Mouse (Mus musculus): ENCODE results near the gene Slc25a45.
A peak's percentile ranks its signal among the peaks of the same experiment; 100 is the strongest.

Slc25a45 gene

DNA sequence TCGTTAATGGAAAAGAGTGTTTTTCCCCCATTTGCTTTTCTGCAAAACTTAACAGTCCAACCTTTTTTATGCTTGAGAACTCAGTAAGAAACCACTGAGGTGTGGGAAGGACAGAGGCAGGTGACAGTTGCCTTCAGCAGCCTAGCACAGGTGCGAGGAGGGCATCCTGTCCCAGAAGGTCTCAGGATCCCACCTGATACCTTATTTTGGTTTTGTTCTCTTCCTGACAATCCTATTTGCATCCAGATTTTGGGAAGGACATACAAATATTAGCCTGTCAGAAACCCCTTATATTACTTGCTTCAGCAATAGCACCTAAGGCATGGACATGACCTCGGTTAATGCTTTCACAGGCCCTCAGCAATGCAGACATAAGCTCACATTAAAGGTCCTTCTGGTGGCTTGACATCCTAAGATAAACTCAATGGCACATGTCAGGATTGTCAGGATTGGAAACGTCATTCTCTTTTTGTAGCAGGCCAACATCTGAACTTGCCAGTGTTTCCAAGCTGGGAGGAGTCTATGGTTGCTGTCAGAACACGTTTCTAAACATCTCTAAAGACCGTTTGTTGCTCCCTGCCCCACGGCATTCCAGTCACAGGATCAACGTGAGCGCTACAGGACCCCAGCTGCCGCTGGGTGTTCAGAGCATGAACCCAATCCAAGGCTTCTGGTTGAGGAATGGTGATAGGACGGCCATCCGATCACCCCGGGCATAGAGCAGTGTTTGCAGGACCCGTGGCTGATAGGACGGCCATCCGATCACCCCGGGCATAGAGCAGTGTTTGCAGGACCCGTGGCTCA lies 37.3 kb upstream of the Slc25a45 start:
- DNase-seq (ENCODE audit: low spot score in 2 of 2), result peak in 1 of 2 experiments; percentile 37

DNA sequence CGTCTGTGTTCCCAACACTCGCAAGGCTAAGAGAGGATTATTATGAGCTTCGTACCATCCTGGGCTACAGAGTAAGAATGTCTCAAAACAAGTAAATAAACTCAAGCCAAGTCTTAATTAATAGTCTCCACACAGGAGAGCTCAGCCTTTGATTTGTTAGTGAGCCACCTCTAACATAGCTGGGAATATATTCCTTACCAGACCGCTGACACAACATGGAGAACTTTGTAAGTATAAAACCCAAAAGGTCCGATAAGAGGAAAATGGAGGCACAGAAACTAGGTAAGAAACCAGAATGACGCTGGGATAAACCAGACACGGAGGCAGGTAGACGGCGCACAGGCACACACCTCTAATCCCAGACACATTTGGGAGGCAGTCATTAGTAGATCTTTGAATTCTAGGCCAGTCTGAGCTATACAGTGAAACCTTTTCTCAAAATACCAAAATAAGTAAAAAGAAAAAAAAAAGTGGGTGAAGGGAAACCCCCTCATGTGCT lies 36.7 kb upstream of the Slc25a45 start:
- DNase-seq (ENCODE audit: low spot score in 2 of 2), result peak in 1 of 2 experiments; percentile 27

DNA sequence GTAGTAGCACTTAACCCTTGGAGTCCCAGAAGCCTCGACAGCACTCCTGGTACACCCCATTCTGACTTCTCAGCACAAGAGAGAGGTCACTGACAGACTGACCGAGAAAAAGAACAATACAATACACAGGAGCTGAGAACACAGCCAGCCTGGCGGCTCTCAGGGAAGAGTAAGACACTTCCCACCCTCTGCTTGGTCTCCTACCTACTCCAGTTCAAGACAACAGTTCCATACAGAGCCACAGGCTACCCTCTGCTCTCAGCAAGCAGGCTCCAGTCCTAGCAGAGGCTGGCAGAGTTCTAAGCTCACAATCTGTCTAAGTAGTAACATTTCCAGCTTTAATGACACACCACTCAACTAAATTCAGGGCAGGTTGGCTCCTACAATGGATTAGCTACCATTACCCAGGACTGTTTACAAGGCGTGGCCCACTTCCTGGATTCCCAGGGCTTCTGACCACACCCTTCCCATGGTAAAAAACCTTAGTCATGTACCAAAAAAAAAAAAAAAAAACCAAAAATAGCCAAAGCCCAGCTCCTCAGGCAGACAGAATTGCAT lies 36.1 kb upstream of the Slc25a45 start:
- DNase-seq (ENCODE audit: low spot score in 2 of 2), result peak; percentile 55 to 61

DNA sequence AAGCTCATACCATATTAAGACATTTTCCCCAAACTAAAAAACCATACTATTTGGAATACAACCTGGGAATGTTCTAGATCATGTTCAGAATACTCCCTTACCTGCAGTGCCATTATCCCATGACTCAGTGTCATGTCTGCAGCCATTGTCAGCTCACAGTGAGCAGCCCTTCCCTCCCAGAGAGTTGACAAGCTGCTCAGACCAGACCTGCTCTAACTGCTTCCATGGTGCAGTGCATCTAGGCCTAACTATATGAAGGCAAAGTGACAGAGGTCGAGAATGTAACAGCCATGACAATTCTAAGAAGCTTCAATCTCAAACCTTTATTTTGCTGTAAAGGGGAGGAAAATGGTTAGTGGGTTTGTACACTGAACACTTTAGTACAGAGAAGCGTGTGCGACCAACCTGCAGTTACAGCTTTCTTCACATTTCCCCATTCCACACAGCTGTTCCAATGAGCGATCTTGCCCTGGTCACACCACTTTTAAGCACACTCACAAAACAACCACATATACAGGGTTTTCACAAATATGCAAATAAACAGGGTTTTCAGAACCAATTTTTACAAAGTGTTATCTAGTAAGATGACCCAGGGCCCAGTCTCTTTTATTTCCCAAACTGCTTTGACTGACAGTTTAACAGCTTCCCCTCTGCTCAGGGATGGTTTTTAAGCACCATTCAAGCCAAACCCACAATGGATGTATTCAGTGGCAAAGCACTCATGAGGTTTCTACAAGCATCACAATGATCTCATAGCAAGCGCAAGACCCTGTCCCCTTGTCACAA lies 35.4 kb upstream of the Slc25a45 start:
- DNase-seq (ENCODE audit: low spot score in 2 of 2), result peak; percentile 49 to 50

DNA sequence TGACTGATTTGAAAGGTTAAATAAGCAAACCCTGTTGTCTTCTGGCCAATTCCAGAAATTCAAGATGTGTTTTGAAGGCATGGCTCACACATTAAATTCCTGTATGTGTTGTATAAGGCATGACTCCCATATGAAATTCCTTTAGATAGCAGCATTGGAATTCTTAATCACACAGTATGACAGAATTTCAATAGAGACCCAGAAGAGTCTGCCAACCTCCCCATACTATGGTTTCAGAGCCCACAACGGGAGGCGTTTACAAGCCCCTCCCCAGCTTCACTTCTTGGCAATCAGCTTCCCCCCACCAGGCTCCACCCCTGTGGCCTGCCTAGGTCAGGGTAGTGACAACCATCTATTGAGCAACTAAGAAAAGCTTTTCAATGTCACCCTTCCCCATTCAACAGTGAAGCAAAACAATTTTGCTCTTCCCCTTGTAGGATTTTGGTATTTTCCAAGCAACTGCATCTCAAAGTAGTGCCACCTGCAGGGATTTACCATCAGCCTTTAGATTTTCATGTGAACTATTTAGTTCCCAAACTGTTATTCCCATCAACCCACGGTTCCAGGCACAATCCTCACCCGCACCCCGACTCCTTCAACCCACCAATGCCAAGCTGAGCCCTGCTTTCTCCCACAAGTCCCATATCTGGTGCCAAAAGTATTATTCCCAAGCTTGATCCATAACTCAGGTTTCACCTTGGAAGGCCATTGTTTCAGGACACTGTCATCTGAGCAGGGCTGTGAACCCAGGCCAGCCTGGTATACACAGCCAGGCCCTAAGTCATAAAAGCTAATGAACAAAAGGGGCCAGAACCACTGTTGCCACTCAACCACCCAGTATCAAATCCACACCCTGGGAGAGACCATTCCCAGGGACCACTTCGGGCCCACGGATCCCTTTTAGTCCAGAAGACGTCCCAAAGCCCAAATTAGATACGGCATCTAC lies 34.5 kb upstream of the Slc25a45 start:
- peak; percentile 46 to 58 for DNase-seq (ENCODE audit: low spot score in 2 of 2)

DNA sequence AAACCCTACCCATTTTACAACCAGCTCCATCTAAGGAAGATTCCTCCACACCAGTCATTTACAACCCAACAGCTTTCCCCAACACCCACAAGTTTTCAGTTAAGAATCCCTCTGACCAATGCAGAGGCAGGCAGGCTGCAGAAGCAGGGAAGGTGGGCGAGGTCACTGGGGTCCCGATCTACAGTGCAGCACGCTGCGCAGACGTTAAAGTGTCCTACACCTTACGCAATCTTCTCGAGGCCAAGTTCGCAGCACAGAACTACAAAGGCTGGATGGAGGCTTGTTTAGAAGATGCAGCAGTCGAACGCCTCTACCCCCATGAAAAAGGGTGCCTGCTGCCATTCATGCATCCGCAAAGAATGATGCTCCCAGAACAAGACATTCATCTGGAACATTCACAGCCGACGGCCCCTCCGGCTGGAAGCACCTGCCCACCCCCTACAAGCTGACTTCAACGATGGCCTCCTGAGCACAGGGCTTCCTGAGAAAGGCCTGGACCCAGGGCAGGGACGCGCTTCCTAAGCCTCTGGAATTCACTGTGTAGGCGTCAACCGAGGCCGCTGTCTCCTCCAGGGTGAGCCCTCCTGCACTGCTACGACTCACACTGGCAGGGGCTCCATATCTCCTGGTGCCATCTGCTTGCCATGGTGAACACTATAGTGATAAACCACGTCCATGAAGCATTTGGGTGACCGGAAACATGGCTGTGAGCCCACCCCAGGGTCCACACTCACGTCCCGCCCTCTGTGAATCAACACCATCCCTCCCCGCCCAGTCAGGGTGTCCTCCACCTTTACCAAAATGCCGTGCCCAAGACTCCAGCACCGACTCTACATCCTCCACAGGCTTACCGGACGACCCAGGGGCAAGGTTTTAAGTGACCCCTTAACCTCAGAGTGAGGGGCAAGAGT lies 33.6 kb upstream of the Slc25a45 start:
- DNase-seq (ENCODE audit: low spot score in 2 of 2), result peak; percentile 33 to 44

DNA sequence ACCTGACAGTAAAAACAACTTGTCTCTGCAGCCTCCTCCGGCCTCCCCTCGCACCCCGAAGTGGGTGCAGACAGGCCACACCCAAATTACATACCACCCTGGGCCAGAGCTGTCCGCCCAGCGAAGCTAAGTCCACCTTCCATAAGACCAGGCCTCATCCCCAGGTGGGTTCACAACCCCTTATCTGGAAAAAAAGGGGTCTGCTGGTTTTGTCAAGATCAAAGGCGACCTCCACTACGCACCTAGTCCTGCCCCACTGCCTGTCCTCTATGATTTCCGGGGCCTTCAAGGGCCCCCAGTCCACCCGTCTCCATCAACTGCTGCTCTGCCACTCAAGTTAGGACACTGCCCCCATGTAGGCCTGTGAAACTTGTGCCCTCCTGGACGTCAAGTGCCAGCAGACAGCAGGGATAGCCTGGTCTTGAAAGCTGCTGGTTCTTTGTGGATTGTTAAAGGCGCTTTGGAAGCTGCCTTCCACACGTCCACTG lies 32.7 kb upstream of the Slc25a45 start:
- DNase-seq (ENCODE audit: low spot score in 2 of 2), result no peak

DNA sequence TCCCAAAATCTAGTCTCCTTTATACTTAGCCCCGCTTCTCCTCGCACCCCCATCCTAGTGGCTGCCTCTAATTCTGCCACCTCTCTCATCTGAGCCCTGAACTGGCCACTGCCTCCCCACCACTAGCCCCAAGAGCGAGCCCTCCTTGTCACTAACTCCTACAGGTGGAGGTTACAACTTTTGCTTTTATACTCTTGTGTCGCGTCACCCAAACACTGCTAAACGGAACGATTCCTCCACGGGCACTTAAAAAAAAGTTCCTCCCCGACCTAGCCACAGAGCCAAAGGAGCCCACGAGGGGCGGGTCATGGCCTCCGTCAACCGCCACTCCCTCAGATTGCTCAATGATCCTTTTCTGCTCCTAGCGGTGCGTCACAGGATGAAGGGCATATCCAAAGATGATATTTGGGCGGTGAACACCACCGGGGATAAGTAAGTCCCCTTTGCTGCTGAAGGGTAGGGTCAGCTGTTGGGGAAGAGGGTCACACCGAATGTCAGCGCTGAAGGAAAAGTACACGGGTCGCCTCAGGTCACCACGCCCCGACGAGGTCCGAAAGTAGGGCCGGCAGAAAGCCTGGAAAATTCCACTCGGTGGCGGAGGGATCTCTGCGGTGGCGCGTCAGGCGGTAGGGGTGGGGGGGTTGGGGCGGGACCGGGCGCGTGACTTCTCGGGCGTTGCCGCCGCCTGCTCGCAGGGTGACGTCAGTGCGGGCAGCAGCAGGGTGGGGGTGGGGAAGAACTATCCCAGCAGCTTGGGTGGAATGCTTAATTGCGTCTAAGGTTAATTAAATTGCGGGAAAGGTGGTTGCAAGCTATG lies 32.1 kb upstream of the Slc25a45 start:
- peak; percentile 97 for DNase-seq (ENCODE audit: low spot score in 2 of 2)

DNA sequence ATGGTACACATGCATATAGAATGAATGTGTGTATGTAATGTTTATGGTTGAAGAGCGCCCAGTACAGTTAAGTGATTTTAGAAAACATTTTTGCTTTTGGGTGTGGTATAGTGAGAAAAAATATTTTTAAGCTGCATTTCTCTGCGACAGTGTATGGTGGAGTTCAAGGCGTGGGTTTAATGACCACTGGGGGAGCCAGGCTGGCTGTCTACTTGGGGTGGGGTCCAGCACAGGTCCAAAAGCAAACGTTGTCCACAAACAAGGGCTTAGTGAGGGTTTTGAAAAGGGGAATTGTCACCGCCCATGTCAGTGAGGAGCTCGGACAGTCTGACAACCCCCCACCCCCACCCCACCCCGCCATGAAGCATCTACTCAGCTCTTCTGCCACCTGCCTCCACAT lies 31.5 kb upstream of the Slc25a45 start:
- DNase-seq (ENCODE audit: low spot score in 2 of 2), result peak; percentile 71 to 75

DNA sequence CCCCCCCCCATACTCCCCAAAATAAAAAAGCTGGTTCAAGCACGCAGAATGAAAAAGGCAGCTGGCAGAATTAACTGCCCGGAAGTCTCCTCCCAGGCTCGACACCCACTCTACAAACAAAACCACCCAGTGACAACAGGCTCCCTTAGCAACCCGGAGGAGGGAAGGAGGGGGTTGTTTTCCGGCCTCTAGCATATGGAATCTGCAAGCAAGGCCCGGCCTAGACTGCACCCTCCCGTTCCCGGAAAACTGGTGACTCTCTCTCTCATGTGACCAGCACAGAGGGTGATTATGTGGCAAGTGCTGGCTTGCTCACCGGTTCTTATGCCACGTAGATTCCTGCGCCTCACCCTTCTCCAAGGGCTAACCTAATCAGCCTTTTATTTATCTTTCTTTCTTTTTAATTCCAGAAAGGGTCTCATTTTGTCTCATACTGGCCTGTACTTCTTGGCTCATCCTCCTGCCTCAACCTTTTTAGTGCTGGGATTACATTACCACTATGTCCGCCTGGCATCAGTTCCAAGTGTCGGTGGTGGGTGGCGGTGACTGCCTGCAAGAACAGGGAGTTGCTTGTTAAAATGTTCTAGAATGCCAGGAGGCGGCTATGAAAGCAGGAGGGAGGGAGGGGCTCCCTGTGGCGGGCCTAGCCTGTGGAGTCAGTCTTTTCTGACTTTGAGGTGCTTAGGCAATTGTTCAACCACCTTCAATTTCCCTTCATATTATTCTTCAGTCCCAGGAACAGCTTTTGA lies 30.9 kb upstream of the Slc25a45 start:
- peak; percentile 78 to 85 for DNase-seq (ENCODE audit: low spot score in 2 of 2)

DNA sequence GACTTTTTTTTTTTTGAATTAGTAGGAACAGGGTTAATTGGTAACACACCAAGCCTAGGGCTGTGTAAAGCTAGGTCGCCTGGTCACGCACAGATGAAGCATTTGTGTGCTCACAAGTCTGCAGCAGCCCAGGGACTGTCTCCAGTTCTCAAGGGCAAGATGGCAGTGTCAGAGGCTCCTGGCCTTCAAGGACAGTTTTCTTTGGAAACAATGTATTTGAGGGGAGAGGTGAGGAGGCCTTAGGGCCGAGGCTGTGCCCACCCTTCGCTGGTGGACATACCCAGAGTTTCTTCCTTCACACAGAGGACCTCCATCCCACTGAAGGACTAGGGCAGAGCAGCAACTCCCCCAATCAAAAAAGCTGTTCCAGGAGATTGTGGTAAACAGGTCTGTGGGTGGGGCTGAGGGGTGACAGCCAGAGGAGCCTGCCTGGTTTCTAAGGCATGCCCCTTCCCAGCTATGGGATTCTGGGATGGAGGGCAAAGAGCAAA lies 30.3 kb upstream of the Slc25a45 start:
- DNase-seq (ENCODE audit: low spot score in 2 of 2), result no peak

DNA sequence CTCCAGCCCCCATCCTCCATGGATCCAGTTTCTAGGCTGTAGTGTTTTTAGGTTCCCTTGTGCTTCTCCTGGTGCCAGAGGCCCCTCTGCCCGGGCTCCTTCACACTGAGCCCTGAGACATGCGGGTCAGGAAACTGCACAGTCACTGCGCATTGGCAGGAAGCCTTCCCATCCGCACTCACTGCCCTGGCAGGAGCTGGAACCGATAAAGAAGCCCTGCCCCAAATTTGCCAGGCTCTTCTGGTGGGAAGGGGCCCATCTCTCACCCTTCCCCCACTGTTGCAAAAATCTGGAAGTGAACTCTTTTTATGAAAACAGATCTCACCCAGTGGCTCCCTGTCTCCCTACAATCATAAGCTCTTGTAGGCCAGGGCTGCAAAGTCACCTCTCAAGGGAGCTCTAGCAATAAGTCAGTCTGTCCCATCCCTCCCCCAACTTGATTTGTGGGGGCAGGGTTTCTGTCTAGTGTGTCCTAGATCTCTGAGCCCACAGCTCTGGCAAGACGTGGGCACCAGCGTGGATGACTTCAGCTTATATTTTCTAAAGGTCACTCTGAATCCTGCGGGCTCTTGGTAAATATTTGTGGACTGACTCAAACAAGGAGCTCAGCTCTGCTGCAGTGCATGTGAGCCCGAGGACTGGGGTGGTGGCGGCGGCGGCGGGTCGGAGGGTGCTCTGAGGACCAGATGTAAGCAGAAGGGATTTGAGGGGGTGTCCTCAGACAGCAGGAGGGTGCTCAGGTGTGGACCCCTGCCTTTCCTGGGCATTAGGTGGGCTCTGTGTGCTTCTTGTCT lies 29.4 kb upstream of the Slc25a45 start:
- DNase-seq (ENCODE audit: low spot score in 2 of 2), result no peak

DNA sequence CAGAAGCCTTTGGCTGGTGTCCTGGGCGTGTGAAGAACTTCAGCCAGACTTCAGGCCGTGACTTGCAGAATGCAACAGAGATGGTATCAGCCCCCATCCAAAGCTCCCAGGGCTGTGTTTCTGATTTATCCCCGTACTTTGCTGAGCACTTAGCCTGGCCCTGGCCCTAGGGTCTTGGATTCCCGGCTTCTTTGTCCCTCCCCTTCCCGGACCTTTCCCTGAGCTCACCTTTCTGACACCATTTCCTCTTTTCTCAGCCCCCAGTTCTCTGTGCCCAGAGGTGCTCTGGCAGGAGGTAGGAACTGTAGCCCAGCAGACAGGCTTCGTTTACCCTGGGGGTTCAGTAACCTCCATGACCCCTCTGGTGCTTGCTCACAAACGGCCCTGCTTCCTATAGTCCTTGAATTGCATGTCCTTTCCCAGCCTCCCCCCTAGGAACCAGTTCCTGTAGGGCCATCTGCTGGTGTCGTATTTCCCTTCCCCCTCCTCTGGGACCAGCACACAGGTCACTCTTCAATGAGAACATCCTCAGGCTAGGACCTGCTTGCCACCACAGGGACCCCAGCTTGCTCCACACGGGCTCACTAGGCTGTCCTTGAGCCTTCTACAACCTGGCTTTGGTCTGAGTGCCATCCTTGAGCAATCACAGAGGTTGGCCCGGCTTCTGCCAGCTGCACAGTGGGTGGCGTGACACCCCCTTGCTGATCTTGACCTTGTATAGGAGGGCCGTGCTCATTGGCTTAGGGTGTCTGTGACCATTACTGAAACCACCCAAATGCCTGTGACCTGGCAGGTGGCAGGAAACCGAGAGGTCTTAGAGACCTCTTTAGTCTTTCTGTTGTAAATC lies 28.6 kb upstream of the Slc25a45 start:
- peak in 1 of 2 experiments; percentile 55 for DNase-seq (ENCODE audit: low spot score in 2 of 2)

DNA sequence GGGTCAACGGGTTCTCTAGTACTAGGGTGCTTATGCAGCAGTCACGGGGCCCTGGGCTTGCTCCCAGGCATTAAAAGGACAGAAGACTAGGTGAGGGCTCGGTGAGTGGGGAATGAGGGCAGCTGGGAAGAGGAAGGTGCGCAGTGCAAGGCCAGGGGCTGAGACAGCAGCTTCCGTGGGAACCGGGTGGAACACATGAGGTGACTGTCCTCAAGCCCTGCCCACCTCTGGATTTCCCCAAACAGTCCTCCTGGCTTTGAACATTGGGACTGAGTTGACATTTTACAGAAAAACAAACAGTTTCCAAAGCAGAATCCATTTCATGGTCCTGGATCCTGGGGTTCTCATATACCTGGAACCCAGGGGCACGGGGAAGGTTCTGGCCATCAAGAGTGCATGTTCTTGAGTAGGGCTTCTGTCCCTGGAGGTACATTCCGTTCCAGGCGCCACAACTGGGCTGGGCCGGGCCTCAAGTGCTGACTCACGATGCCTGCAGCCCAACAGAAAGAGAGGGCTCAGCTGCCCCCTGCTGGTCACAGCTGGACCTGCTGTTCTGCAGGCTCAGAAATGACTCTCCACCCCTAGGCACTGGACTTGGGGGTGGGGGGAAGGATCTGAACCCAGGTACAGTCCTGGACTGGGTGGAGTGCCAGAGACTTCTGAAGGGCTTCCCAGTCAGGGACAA lies 27.6 kb upstream of the Slc25a45 start:
- DNase-seq (ENCODE audit: low spot score in 2 of 2), result peak; percentile 89 to 93

DNA sequence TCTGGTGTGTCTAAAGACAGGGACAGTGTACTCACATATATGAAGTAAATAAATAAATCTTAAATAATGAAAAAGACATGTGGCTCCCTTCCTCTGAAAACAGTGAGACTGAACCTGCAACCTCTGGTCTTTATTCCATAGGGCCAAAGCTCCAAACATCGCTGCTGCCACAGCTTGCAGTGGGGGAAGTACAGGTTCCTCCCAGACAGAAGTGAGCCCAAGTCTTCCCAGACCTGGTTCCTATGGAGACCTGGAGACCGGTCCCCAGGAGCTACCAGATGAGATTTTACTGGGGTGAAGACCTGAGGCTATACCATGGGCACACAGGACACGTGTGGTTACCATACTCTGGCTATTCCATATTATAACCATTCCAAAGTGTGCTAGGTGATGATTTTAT lies 26.7 kb upstream of the Slc25a45 start:
- no peak for DNase-seq (ENCODE audit: low spot score in 2 of 2)

DNA sequence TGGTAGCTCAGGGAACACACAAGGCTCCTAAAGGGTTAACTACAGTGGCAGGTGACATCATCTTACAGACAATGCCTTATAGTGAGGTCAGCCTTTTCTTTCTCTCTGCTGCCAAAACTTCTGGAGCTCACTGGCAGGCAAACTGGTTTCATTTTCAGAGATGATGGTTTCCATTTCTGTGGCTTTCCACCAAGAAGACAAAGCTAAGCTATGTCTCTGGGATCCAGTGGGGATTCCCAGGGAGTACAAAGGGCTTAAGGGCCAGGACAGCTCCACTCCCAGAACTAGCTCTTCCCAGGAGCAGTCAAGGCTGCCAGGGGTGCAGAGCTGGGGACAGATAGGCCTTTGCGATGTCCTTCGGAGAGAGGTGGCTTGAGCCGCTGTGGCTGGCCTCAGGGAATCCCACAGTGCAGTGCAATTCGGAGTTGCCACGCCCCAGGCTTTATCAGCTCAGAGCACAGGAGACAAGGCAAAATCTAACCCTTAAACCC lies 26.1 kb upstream of the Slc25a45 start:
- DNase-seq (ENCODE audit: low spot score in 2 of 2), result no peak
